Mouse (Mus musculus) olfactory bulb, adult 2 months (tissue): Measurements from ENCODE around the gene Nkd1. TPM values are rescaled to one million over a fixed set of nuclear protein-coding genes. Genes with fewer than 3 reads are reported as not detected.

Experiments used
- H3K27ac ChIP-seq: fragments of 200-500 bp; 2 replicates; pipeline ENCODE4 v1.5.1; 2012; ENCODE audit warnings: low read depth, low read length; ENCODE audit not compliant: insufficient read depth
- H3K4me1 ChIP-seq: fragments of 200-500 bp; 2 replicates; pipeline ENCODE4 v1.6.1; 2012; ENCODE audit warnings: low read length; ENCODE audit not compliant: control insufficient read depth, insufficient read depth
- H3K4me3 ChIP-seq: fragments of 200-500 bp; 2 replicates; pipeline ENCODE4 v1.5.1; 2012; ENCODE audit warnings: mild to moderate bottlenecking, low read depth, low read length, moderate library complexity; ENCODE audit not compliant: insufficient read depth
- CTCF ChIP-seq: fragments of 200-500 bp; IDR thresholded peaks from 2 replicates; pipeline ENCODE4 v1.5.1; 2012; ENCODE audit warnings: low read depth, mild to moderate bottlenecking, low read length, moderate library complexity; ENCODE audit not compliant: insufficient read depth
- POLR2A ChIP-seq: fragments of 200-500 bp; IDR thresholded peaks from 2 replicates; pipeline ENCODE4 v1.6.1; 2012; ENCODE audit warnings: mild to moderate bottlenecking, low read depth, low read length, moderate library complexity; ENCODE audit not compliant: insufficient read depth
- WGBS: fragments of 180-500 bp; shearing (Covaris S2); methylation state at CpG from one replicate; pipeline ENCODE4 v1.1.7; 2018; 5-methylcytosine and 5-hydroxymethylcytosine counted together
- polyA plus RNA-seq: library from polyadenylated mRNA; stranded (reverse); fragments of >200 nt; gene quantifications from 2 replicates; pipeline ENCODE4 v1.2.4, GENCODE M21; 2012; ENCODE audit warnings: low replicate concordance; ENCODE audit not compliant: missing spikeins, insufficient read depth, insufficient read length

The Nkd1 gene
- polyA plus RNA-seq, 1 experiment: not detected

DNA sequence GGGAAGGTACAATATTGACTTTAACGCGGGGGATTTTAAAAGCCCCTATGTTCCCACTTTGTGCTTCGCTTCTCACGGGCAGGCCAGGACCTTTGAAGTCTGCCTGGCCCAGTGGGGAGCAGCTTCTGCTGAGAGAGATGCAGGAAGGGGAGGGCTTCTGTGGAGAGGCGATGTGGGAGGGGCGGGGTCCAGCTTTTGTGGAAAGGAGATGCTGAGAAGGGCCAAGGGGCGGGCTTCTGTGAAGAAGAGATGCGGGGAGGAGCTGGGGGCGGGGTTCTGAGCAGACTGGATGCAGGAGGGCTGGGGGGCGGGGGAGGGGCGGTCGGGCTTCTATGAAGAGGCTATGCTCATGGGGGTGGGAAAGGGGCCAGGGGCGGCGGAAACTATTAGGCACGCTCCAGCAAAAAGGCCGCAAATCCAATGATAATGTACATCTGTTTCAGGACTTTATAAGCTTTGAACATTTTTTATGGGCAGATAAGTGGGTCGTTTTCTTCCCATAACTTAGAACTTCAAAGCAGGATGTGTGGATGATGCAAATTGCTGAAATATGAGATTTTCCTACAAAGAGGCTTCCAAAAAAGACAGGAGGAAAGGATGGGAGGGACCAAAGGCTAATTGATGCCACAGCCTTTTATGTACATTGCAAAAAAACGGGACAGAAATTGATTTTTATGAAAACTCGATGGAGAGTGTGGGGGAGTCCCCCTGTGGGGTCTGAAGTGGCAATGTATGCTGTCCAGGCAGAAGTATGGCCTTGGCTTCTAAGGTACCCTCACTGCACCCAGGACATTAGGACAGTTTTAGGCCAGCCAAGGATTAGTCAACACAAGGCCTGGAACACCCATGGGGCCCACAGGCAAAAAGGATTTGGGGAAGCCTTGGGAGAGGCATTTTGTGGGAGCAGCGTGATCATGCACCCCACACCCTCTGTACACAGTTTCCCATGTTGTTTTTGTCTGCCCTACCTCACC, 83.2 kb downstream of the Nkd1 start:
- no peak overlapping the region; the same call in 1 of the 2 replicates for H3K4me3 ChIP-seq
- H3K4me1 ChIP-seq: peaks cover 14% of the 10 kb centered on the region
- WGBS: 19% methylated on average over 20 of the region's 20 CpGs
- TF ChIP-seq CTCF (no peak), POLR2A (no peak)
- H3K27ac ChIP-seq: no peak overlapping the region

DNA sequence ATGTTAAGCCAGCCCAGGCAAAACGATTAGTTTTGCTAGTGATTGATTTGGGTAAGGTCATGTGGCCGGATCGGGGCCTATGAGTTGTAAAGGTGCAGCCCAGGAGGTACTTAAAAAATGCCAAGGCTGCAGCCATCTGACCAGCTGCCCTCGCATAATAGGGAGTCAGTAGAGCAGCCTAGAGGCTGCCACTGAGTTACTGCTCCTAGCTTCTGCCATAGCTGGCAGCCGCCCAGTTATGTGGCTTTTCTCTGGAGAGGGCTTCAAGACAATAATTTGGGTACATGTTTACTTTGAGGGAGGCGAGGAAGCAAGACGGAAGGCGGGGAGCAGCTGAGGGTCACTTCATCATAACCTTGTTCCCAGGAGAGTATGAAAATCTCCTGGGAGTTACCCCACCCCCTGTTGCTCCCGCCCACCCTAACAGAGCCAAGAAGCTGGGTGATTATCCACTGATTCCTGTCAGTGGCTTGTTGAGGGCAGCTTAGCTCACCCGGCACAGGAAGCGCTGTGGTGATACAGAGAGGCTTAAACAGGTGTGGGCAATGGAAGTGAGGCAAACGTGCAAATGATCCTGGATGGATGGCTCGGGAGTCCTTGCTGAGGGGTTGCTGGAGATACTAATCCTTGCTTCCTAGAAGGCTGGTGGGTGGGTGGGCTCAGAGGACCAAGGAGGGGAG, 84.3 kb downstream of the Nkd1 start:
- Histone ChIP-seq H3K4me3 (no peak overlapping the region), H3K4me1 (peaks cover 19% of the 10 kb centered on the region), H3K27ac (no peak overlapping the region)
- no peak for TF ChIP-seq CTCF
- no peak for TF ChIP-seq POLR2A
- WGBS: 70% methylated on average over 13 of the region's 13 CpGs

DNA sequence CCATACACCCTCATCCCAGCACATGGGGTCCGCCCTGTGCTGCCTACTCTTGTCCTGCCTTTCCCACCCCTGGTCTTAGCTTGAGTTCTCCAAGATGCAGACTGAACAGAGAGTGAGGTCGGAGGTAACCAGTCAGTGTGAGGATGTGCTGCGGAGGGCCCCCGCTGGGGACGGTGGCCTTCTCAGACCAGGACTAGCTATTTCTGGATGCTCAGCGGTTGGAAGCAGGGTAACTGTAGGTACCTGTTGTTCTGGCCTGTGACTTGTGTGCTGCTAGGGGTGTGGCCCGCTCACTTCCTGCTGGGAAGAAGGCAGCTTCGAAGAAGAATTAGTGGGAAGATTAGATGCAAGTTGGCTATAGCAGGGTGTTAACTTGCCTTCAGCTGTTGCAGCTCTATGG, 87.9 kb downstream of the Nkd1 start:
- peaks cover 11% of the 10 kb centered on the region for H3K4me1 ChIP-seq
- 85% methylated on average over 8 of the region's 8 CpGs for WGBS
- no peak overlapping the region for H3K27ac ChIP-seq
- TF ChIP-seq POLR2A (no peak), CTCF (no peak)
- no peak overlapping the region for H3K4me3 ChIP-seq

DNA sequence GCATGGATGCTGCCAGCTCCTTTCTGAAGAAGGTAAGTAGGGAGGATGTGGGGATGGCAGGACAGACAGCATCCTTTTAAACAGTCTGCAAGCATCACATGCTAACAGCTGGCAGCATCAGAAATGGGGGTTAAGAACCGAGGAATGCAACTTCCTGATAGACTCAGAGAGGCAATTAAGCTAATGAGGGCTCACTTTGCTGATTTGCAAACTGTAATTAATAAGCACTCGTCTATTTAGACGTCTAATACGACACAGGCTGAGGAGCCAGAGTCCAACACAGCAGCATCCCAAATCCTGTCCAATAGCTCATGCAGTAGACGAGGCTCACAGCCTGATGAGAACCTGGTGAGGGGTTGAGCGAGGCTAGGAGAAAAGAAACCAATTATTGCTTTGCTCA, 89.1 kb downstream of the Nkd1 start:
- TF ChIP-seq CTCF (no peak), POLR2A (no peak)
- Histone ChIP-seq H3K27ac (no peak overlapping the region), H3K4me3 (no peak overlapping the region), H3K4me1 (peaks cover 13% of the 10 kb centered on the region)
- WGBS: 34% methylated on average over 6 of the region's 6 CpGs

DNA sequence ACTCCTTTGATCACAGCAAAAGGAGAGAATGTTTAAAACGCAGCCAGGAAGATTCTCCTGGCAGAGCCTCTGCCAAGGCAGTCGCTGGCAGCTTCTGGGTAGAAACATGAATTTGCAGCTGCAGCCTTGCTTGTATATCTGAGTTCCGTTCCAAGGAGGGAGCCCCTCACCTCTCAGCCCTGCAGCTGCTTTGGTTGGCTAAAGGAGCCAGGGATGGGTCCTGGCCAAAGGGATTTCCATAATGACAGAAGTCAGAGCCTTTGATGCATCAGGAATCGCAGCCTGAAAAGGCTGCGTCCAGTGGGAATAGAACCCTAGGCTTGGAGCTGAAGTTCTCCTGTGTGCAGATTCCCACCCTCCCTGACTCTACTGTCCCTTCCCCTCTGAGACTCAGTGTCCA, 93.8 kb downstream of the Nkd1 start:
- Histone ChIP-seq H3K4me1 (peaks cover 5% of the 10 kb centered on the region), H3K4me3 (no peak overlapping the region), H3K27ac (no peak overlapping the region)
- TF ChIP-seq CTCF: no peak
- TF ChIP-seq POLR2A: no peak
- WGBS: 44% methylated on average over 5 of the region's 5 CpGs

DNA sequence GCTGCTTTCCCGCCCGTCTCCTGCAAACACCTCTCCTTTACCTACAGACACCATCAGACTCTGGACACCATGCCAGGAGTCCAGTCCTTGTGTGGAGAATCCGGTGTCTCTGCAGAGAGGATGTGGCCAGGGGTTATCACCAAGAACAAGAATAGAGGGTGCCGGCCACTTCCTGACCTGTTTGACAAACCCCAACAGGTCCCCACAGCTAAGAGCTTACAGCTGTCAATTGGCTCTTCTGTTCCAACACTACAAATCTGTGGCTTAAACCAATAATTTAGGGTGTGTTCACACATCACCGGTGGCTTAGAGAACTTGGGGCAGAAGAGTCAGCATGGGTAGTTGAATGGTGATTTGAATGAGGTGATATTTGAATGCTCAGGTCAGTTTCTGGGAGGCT, 97.5 kb downstream of the Nkd1 start:
- TF ChIP-seq CTCF: no peak
- TF ChIP-seq POLR2A: no peak
- WGBS: 88% methylated on average over 5 of the region's 5 CpGs
- Histone ChIP-seq H3K4me3 (no peak overlapping the region), H3K4me1 (peaks cover 3% of the 10 kb centered on the region; the same call in 1 of the 2 replicates), H3K27ac (no peak overlapping the region)

DNA sequence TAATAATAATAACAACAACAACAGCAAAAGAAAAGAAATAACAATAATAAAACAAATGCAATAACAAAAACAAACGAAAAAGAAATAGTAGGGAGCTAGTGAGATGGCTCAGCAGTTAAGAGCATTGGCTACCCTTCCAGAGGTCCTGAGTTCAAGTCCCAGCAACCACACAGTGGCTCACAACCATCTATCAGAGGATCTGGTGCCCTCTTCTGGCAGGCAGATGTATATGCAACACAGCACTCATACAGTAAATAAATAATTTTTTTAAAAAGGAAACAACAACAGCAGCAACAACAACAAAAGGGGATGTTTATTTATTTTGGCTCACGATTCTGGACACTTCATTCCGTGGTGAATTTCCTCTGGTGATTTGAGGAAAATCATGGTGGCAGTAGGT, 98.4 kb downstream of the Nkd1 start:
- peaks cover 3% of the 10 kb centered on the region; the same call in 1 of the 2 replicates for H3K4me1 ChIP-seq
- TF ChIP-seq CTCF: no peak
- no peak for TF ChIP-seq POLR2A
- 80% methylated on average over 3 of the region's 3 CpGs for WGBS
- no peak overlapping the region for H3K4me3 ChIP-seq
- no peak overlapping the region for H3K27ac ChIP-seq

DNA sequence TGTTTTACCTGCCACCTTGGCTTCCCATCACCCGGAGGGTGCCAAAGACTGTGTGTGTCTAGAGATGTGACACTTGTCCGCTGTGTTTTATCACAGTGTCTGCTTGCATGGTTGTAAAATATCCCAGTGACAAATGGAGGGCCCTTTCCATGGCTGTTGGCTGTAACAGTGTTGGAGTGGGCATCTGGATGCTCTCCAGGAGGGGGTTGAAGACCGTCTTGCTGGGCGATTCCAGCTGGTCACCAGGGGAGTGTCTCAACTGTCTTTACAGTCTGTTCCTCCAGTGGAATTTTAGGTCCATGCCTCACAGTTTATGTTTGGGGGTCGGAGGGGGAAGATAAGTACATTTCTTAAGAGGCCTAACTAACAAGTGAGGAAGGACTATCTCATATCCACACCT, 99.8 kb downstream of the Nkd1 start:
- 64% methylated on average over 5 of the region's 5 CpGs for WGBS
- TF ChIP-seq CTCF (no peak), POLR2A (no peak)
- H3K4me1 ChIP-seq: no peaks in the 10 kb centered on the region
- H3K4me3 ChIP-seq: no peak overlapping the region
- no peak overlapping the region for H3K27ac ChIP-seq

DNA sequence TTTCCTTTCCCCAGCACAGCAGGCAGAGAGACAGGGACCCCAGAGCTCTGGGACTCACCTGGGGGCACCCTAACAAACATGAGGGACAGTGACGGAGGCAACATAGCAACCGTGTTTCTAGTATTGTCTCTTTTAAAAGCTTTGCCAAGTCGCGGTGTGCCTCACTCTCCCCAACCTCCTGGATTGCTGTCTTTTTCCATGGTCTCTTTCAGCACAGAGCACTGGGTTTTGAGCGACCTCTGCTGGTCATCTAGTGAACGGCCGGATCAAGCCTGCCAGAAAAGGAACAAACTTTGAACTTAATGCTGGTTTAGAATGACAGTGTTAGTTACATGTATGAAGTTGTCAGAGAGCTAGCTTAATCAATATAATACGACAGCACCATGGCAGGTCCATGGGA, 100.3 kb downstream of the Nkd1 start:
- H3K27ac ChIP-seq: no peak overlapping the region
- TF ChIP-seq POLR2A (no peak), CTCF (peak; percentile 55)
- under 1% methylated on average over 8 of the region's 8 CpGs for WGBS
- H3K4me1 ChIP-seq: no peaks in the 10 kb centered on the region
- no peak overlapping the region for H3K4me3 ChIP-seq
